Comparison of ENCODE assay signal across 9 mouse cellular contexts in genomic region chr2:92883912-92884243, GRCm38 (mm10). TPM values are rescaled to one million over a fixed set of nuclear protein-coding genes. Genes with fewer than 3 reads are reported as not detected.
DNase-seq lines count a peak whose midpoint lies in the region; ATAC-seq lines count a peak whose summit lies in the region.
"Had no signal": no experiment of that assay in that cellular context is flagged by ENCODE, and none has a peak within 500 bp of the region (broad histone marks: within the 10 kb centered on the region; RNA-seq: fewer than 3 reads in every experiment).

No protein-coding gene starts in this region.

- no peak overlapping the region for H3K4me3 ChIP-seq in heart, embryonic 12.5 days
- H3K4me3 ChIP-seq in heart, embryonic 10.5 days: no peak overlapping the region

- H3K4me2 ChIP-seq in heart, embryonic 12.5 days: peak overlapping the region; percentile 24; the same call in 1 of the 2 replicates

- 0% methylated on average over 2 of the region's 2 CpGs for WGBS in heart, embryonic 12.5 days
- 3% methylated on average over 2 of the region's 2 CpGs for WGBS in heart, embryonic 10.5 days

- DNase-seq in heart, embryonic 10.5 days (ENCODE audit: low spot score): no peak
- DNase-seq in kidney, adult 18-20 months: peak; percentile 8
- DNase-seq in lung, postnatal 4 days: peak; percentile 45 to 71
- DNase-seq in layer of hippocampus, postnatal 25 days (ENCODE audit: extremely low spot score in 1 of 2, low spot score in 1 of 2): no peak
- no peak for DNase-seq in T-cell, adult 2 months (ENCODE audit: low spot score)
- DNase-seq in thymus, postnatal 14 days: no peak

- H3K9ac ChIP-seq in heart, embryonic 12.5 days: no peak overlapping the region
- H3K9ac ChIP-seq: liver, embryonic 14.5 days had no signal

- no peak for ATAC-seq in heart, embryonic 12.5 days (ENCODE audit: insufficient number of reproducible peaks, low FRiP score)
- 0 out of 2 replicates have a peak, but pooled peaks have one; percentile 54 for ATAC-seq in common myeloid progenitor, adult 5-6 weeks (replicated peaks; ENCODE audit: low read depth, poor library complexity, severe bottlenecking)

- H3K27me3 ChIP-seq in heart, embryonic 12.5 days (replicated peaks): peaks cover 6% of the 10 kb centered on the region; the same call in 1 of the 2 replicates
- peaks cover 12% of the 10 kb centered on the region; the same call in 1 of the 2 replicates for H3K27me3 ChIP-seq in heart, embryonic 10.5 days (ENCODE audit: insufficient read depth, poor library complexity, severe bottlenecking)

- no peaks in the 10 kb centered on the region for H3K9me3 ChIP-seq in heart, embryonic 12.5 days (replicated peaks)
- no peaks in the 10 kb centered on the region for H3K9me3 ChIP-seq in heart, embryonic 10.5 days

- H3K4me1 ChIP-seq in heart, embryonic 12.5 days (replicated peaks): peaks cover 9% of the 10 kb centered on the region; the same call in 1 of the 2 replicates
- peaks cover 13% of the 10 kb centered on the region for H3K4me1 ChIP-seq in heart, embryonic 10.5 days

- no peak overlapping the region for H3K27ac ChIP-seq in heart, embryonic 12.5 days (ENCODE audit: poor library complexity, severe bottlenecking)
- no peak overlapping the region for H3K27ac ChIP-seq in heart, embryonic 10.5 days
- H3K27ac ChIP-seq: liver, embryonic 14.5 days had no signal

- H3K36me3 ChIP-seq in heart, embryonic 12.5 days: no peaks in the 10 kb centered on the region
- no peaks in the 10 kb centered on the region for H3K36me3 ChIP-seq in heart, embryonic 10.5 days

RNA-seq across cellular contexts. Expression of gene Syt13, which starts 31.0 kb away (rescaled TPM):
- 0.52 and 0.63 TPM in 2 replicates for polyA plus RNA-seq in heart, embryonic 12.5 days (2016; fragmentation: Nextera tagmentation; extraction: Ambion mirVana)
- polyA plus RNA-seq in heart, embryonic 10.5 days (2016; fragmentation: Nextera tagmentation; extraction: Ambion mirVana): 0.92 and 1.2 TPM in 2 replicates
- total RNA-seq in common myeloid progenitor, adult 5-6 weeks (2017): not detected in 2 replicates
- total RNA-seq in layer of hippocampus, postnatal 25 days (2021): 100 to 1,000 TPM; 141 to 161 TPM

Comparison
In these comparisons a context has a peak if more than half of its experiments do, and no peak if none do; other contexts are left out.
1. DNase-seq: peak in kidney, adult 18-20 months (single experiment) and lung, postnatal 4 days (2 of 2); none in heart, embryonic 10.5 days (single experiment), layer of hippocampus, postnatal 25 days (0 of 2), T-cell, adult 2 months (single experiment) and thymus, postnatal 14 days (single experiment).
2. RNA of gene Syt13, which starts 31.0 kb away (total RNA-seq): 141 to 161 TPM in layer of hippocampus, postnatal 25 days; not detected in common myeloid progenitor, adult 5-6 weeks; every median in the first group is over 100 times any median in the second.